9 mouse cellular contexts compared by ENCODE assay signal in genomic region chr4:129020454-129020853, GRCm38 (mm10). TPM values are rescaled to one million over a fixed set of nuclear protein-coding genes. Genes with fewer than 3 reads are reported as not detected.
A peak's percentile ranks its signal among the peaks of the same experiment; 100 is the strongest.
DNase-seq lines count a peak whose midpoint lies in the region; ATAC-seq lines count a peak whose summit lies in the region.
"Had no signal": no experiment of that assay in that cellular context is flagged by ENCODE, and none has a peak within 500 bp of the region (broad histone marks: within the 10 kb centered on the region; RNA-seq: fewer than 3 reads in every experiment).

No protein-coding gene starts in this region.

- intact Hi-C loops in left cerebral cortex, postnatal 4 days (cut with DNase I): no loop called here

- no peak overlapping the region for H3K4me2 ChIP-seq in limb, embryonic 15.5 days

- no peaks in the 10 kb centered on the region for H3K27me3 ChIP-seq in limb, embryonic 15.5 days
- no peaks in the 10 kb centered on the region for H3K27me3 ChIP-seq in limb, embryonic 10.5 days (ENCODE audit: low read depth, poor library complexity, severe bottlenecking)

- WGBS in limb, embryonic 15.5 days: 61% methylated on average over 6 of the region's 6 CpGs
- WGBS in limb, embryonic 10.5 days: 80% methylated on average over 6 of the region's 6 CpGs

- H3K4me1 ChIP-seq in limb, embryonic 15.5 days: peaks cover 28% of the 10 kb centered on the region
- H3K4me1 ChIP-seq in limb, embryonic 10.5 days: no peaks in the 10 kb centered on the region
- peaks cover 10% of the 10 kb centered on the region; the same call in 1 of the 2 replicates for H3K4me1 ChIP-seq in brown adipose tissue, adult 24 weeks (ENCODE audit: control insufficient read depth, insufficient read depth, insufficient read length, low read length)

- ATAC-seq in limb, embryonic 15.5 days (ENCODE audit: insufficient number of reproducible peaks, low FRiP score, low TSS enrichment, low read depth): peak; percentile 49; the same call in 1 of the 2 replicates
- no peak for ATAC-seq in erythroblast, adult 5-6 weeks (replicated peaks; ENCODE audit: low FRiP score, poor library complexity, severe bottlenecking)

- no peaks in the 10 kb centered on the region for H3K9me3 ChIP-seq in limb, embryonic 15.5 days
- no peaks in the 10 kb centered on the region for H3K9me3 ChIP-seq in limb, embryonic 10.5 days (replicated peaks)
- H3K9me3 ChIP-seq: G1E had no signal

- DNase-seq in limb, embryonic 10.5 days (ENCODE audit: low spot score): no peak
- DNase-seq in gastrocnemius, postnatal 10 days: peak; percentile 94
- DNase-seq in kidney, adult 9 months: peak; percentile 91
- peak; percentile 97 for DNase-seq in left cerebral cortex, postnatal 4 days
- DNase-seq in right cerebral cortex, postnatal 36 days (ENCODE audit: low spot score in 2 of 2): peak; percentile 58 to 63

- H3K27ac ChIP-seq in limb, embryonic 15.5 days: no peak overlapping the region
- no peak overlapping the region for H3K27ac ChIP-seq in limb, embryonic 10.5 days
- peak overlapping the region; percentile 9; the same call in 1 of the 2 replicates for H3K27ac ChIP-seq in brown adipose tissue, adult 24 weeks (replicated peaks; ENCODE audit: low read depth, low read length)

- no peak overlapping the region for H3K9ac ChIP-seq in limb, embryonic 15.5 days

- H3K4me3 ChIP-seq in limb, embryonic 15.5 days: no peak overlapping the region
- H3K4me3 ChIP-seq in limb, embryonic 10.5 days: no peak overlapping the region
- H3K4me3 ChIP-seq in brown adipose tissue, adult 24 weeks (ENCODE audit: insufficient read depth, low read depth, low read length): no peak overlapping the region

- no peaks in the 10 kb centered on the region for H3K36me3 ChIP-seq in limb, embryonic 15.5 days
- H3K36me3 ChIP-seq in limb, embryonic 10.5 days: no peaks in the 10 kb centered on the region
- H3K36me3 ChIP-seq: G1E had no signal

RNA-seq across cellular contexts. Expression of gene Ak2, which starts 28.7 kb away (rescaled TPM):
- polyA plus RNA-seq in limb, embryonic 15.5 days (2015; fragmentation: Nextera tagmentation; extraction: Ambion mirVana): 241 and 246 TPM in 2 replicates
- polyA plus RNA-seq in limb, embryonic 10.5 days (2016; fragmentation: Nextera tagmentation; extraction: Ambion mirVana): 236 and 271 TPM in 2 replicates
- polyA plus RNA-seq in brown adipose tissue, adult 24 weeks (2012; ENCODE audit: insufficient read depth, insufficient read length, missing spikeins): 311 and 382 TPM in 2 replicates
- total RNA-seq in gastrocnemius, postnatal 10 days (2021): 10 to 100 TPM; 47.7 to 55.3 TPM
- total RNA-seq in left cerebral cortex, postnatal 4 days (2021): 10 to 100 TPM; 33.5 to 33.8 TPM
- total RNA-seq in erythroblast, adult 5-6 weeks (2015; ENCODE audit: low replicate concordance): 15.4 and 25.7 TPM in 2 replicates
- 28.7 and 31.4 TPM in 2 replicates for total RNA-seq in erythroblast, adult 5-6 weeks (2017; ENCODE audit: low replicate concordance)

RNA-seq across cellular contexts. Expression of gene Rnf19b, which starts 37.6 kb away (rescaled TPM):
- 9.6 and 11.5 TPM in 2 replicates for polyA plus RNA-seq in limb, embryonic 15.5 days (2015; fragmentation: Nextera tagmentation; extraction: Ambion mirVana)
- 8.0 and 9.1 TPM in 2 replicates for polyA plus RNA-seq in limb, embryonic 10.5 days (2016; fragmentation: Nextera tagmentation; extraction: Ambion mirVana)
- polyA plus RNA-seq in brown adipose tissue, adult 24 weeks (2012; ENCODE audit: insufficient read depth, insufficient read length, missing spikeins): 13.1 and 15.5 TPM in 2 replicates
- 10 to 100 TPM; 17.0 to 17.4 TPM for total RNA-seq in gastrocnemius, postnatal 10 days (2021)
- total RNA-seq in left cerebral cortex, postnatal 4 days (2021): 100 to 1,000 TPM in 1 of 2 experiments, 10 to 100 TPM in 1; 97.9 to 102 TPM
- total RNA-seq in erythroblast, adult 5-6 weeks (2015; ENCODE audit: low replicate concordance): 9.6 and 12.5 TPM in 2 replicates
- total RNA-seq in erythroblast, adult 5-6 weeks (2017; ENCODE audit: low replicate concordance): 19.2 and 30.5 TPM in 2 replicates

RNA-seq across cellular contexts. Expression of gene Azin2, which starts 58.2 kb away (rescaled TPM):
- 27.0 and 27.1 TPM in 2 replicates for polyA plus RNA-seq in limb, embryonic 15.5 days (2015; fragmentation: Nextera tagmentation; extraction: Ambion mirVana)
- 9.8 and 15.4 TPM in 2 replicates for polyA plus RNA-seq in limb, embryonic 10.5 days (2016; fragmentation: Nextera tagmentation; extraction: Ambion mirVana)
- 3.8 and 4.8 TPM in 2 replicates for polyA plus RNA-seq in brown adipose tissue, adult 24 weeks (2012; ENCODE audit: insufficient read depth, insufficient read length, missing spikeins)
- total RNA-seq in gastrocnemius, postnatal 10 days (2021): 1 to 10 TPM; 3.2 to 3.9 TPM
- total RNA-seq in left cerebral cortex, postnatal 4 days (2021): 10 to 100 TPM; 17.8 to 20.0 TPM
- not detected in 2 replicates for total RNA-seq in erythroblast, adult 5-6 weeks (2015; ENCODE audit: low replicate concordance)
- total RNA-seq in erythroblast, adult 5-6 weeks (2017; ENCODE audit: low replicate concordance): 0.85 TPM in 1 of 2 replicates, not detected in the other
- total RNA-seq: G1E had no signal
- polyA plus RNA-seq: G1E had no signal
